Mouse (Mus musculus): ENCODE measurements around the gene Ifi202b. TPM values are rescaled to one million over a fixed set of nuclear protein-coding genes. Genes with fewer than 3 reads are reported as not detected.
"Not testable (repeated sequence)": the region's sequence is repeated elsewhere in the genome, so short reads cannot be mapped to it uniquely, and the experiment has no call there.

Ifi202b gene
- polyA plus RNA-seq (2015; fragmentation: Nextera tagmentation; extraction: Ambion mirVana) = not detected in 2 replicates

- not testable (repeated sequence) for H3K27me3 ChIP-seq (replicated peaks)
Observed at GRCm38 (mm10) chr1:173982694-173983305, at the start of gene Ifi202b. TSS of gene Ifi202b (minus strand) at chr1:173982744.

GRCm38 (mm10) chr1:174031698-174032097, 49.2 kb upstream of the Ifi202b start, which contains the start of gene Ifi205:
TSS of gene Ifi205 (minus strand) at chr1:174031810.
- WGBS = 41% methylated on average over 1 of the region's 1 CpGs
- no peaks in the 10 kb centered on the region for H3K4me1 ChIP-seq

More at GRCm38 (mm10) chr1:173982694-173983305, at the start of gene Ifi202b:
- WGBS = 89% methylated on average over 6 of the region's 6 CpGs
- not testable (repeated sequence) for H3K27ac ChIP-seq; H3K4me3 ChIP-seq; H3K36me3 ChIP-seq (replicated peaks); H3K9ac ChIP-seq; ATAC-seq (replicated peaks); H3K4me1 ChIP-seq; H3K9me3 ChIP-seq; H3K4me2 ChIP-seq

GRCm38 (mm10) chr1:174007050-174007449, 24.5 kb upstream of the Ifi202b start:
- not testable (repeated sequence) for H3K9ac ChIP-seq; H3K27ac ChIP-seq; H3K4me1 ChIP-seq; H3K4me3 ChIP-seq; ATAC-seq (replicated peaks); H3K27me3 ChIP-seq (replicated peaks); H3K9me3 ChIP-seq; H3K4me2 ChIP-seq; H3K36me3 ChIP-seq (replicated peaks)

More at GRCm38 (mm10) chr1:174031698-174032097, 49.2 kb upstream of the Ifi202b start, which contains the start of gene Ifi205:
- Histone ChIP-seq H3K27ac (no peak within 1 kb of the TSS), H3K9ac (no peak within 1 kb of the TSS), H3K4me3 (no peak within 1 kb of the TSS), H3K9me3 (no peaks in the 10 kb centered on the region), H3K27me3 (replicated peaks) (no peaks in the 10 kb centered on the region), H3K4me2 (no peak within 1 kb of the TSS), H3K36me3 (replicated peaks) (no peaks in the 10 kb centered on the region)
- no peak for ATAC-seq (replicated peaks)

GRCm38 (mm10) chr1:174004352-174005109, 22.0 kb upstream of the Ifi202b start:
- not testable (repeated sequence) for ATAC-seq (replicated peaks); H3K9me3 ChIP-seq; H3K27ac ChIP-seq; H3K4me1 ChIP-seq; H3K4me3 ChIP-seq; H3K4me2 ChIP-seq; H3K9ac ChIP-seq; H3K36me3 ChIP-seq (replicated peaks); H3K27me3 ChIP-seq (replicated peaks)
- WGBS = 85% methylated on average over 2 of the region's 3 CpGs

- WGBS = 86% methylated on average over 4 of the region's 4 CpGs
- H3K27ac ChIP-seq = no peak overlapping the region
- H3K36me3 ChIP-seq (replicated peaks) = no peaks in the 10 kb centered on the region
- no peaks in the 10 kb centered on the region for H3K9me3 ChIP-seq
- H3K9ac ChIP-seq = no peak overlapping the region
- no peak overlapping the region for H3K4me3 ChIP-seq
- no peak overlapping the region for H3K4me2 ChIP-seq
- no peak for ATAC-seq (replicated peaks)
- H3K4me1 ChIP-seq = no peaks in the 10 kb centered on the region
- no peaks in the 10 kb centered on the region for H3K27me3 ChIP-seq (replicated peaks)
Observed at GRCm38 (mm10) chr1:173995003-173995402, 12.5 kb upstream of the Ifi202b start.

- H3K4me3 ChIP-seq; ATAC-seq (replicated peaks); H3K36me3 ChIP-seq (replicated peaks); H3K9me3 ChIP-seq; H3K4me1 ChIP-seq; H3K4me2 ChIP-seq; H3K27me3 ChIP-seq (replicated peaks); H3K27ac ChIP-seq; H3K9ac ChIP-seq: not testable (repeated sequence)
- 64% methylated on average over 3 of the region's 3 CpGs for WGBS
Observed at GRCm38 (mm10) chr1:173981038-173981437, 1.5 kb downstream of the Ifi202b start.

- no peak overlapping the region for H3K4me2 ChIP-seq
- H3K9me3 ChIP-seq = no peaks in the 10 kb centered on the region
- ATAC-seq (replicated peaks) = no peak
- no peak overlapping the region for H3K27ac ChIP-seq
- no peaks in the 10 kb centered on the region for H3K4me1 ChIP-seq
- H3K27me3 ChIP-seq (replicated peaks) = no peaks in the 10 kb centered on the region
- no peak overlapping the region for H3K4me3 ChIP-seq
- H3K9ac ChIP-seq = no peak overlapping the region
- H3K36me3 ChIP-seq (replicated peaks) = no peaks in the 10 kb centered on the region
Observed at GRCm38 (mm10) chr1:173977622-173978021, 4.9 kb downstream of the Ifi202b start.

- Histone ChIP-seq H3K9me3 (no peaks in the 10 kb centered on the region), H3K27ac (no peak overlapping the region), H3K4me3 (no peak overlapping the region), H3K36me3 (replicated peaks) (no peaks in the 10 kb centered on the region), H3K27me3 (replicated peaks) (no peaks in the 10 kb centered on the region), H3K9ac (no peak overlapping the region), H3K4me1 (no peaks in the 10 kb centered on the region), H3K4me2 (no peak overlapping the region)
- no peak for ATAC-seq (replicated peaks)
Observed at GRCm38 (mm10) chr1:173973111-173973510, 9.4 kb downstream of the Ifi202b start.

- not testable (repeated sequence) for ATAC-seq (replicated peaks); H3K9ac ChIP-seq; H3K4me1 ChIP-seq; H3K4me2 ChIP-seq; H3K9me3 ChIP-seq; H3K27me3 ChIP-seq (replicated peaks); H3K27ac ChIP-seq; H3K36me3 ChIP-seq (replicated peaks); H3K4me3 ChIP-seq
- WGBS = 97% methylated on average over 1 of the region's 1 CpGs
Observed at GRCm38 (mm10) chr1:173961491-173961890, 21.1 kb downstream of the Ifi202b start.

- ATAC-seq (replicated peaks); H3K27ac ChIP-seq; H3K9ac ChIP-seq; H3K27me3 ChIP-seq (replicated peaks); H3K4me1 ChIP-seq; H3K4me2 ChIP-seq; H3K9me3 ChIP-seq; H3K4me3 ChIP-seq; H3K36me3 ChIP-seq (replicated peaks): not testable (repeated sequence)
- WGBS = 50% methylated on average over 3 of the region's 3 CpGs
Observed at GRCm38 (mm10) chr1:173959998-173960397, 22.5 kb downstream of the Ifi202b start.

- H3K27me3 ChIP-seq (replicated peaks); H3K9ac ChIP-seq; H3K4me1 ChIP-seq; H3K4me3 ChIP-seq; ATAC-seq (replicated peaks); H3K9me3 ChIP-seq; H3K27ac ChIP-seq; H3K4me2 ChIP-seq; H3K36me3 ChIP-seq (replicated peaks): not testable (repeated sequence)
- 83% methylated on average over 3 of the region's 3 CpGs for WGBS
Observed at GRCm38 (mm10) chr1:173955839-173956527, 26.6 kb downstream of the Ifi202b start.

- no peak overlapping the region for H3K27ac ChIP-seq
- no peaks in the 10 kb centered on the region for H3K27me3 ChIP-seq (replicated peaks)
- no peak overlapping the region for H3K4me3 ChIP-seq
- H3K4me2 ChIP-seq = no peak overlapping the region
- no peak overlapping the region for H3K9ac ChIP-seq
- no peaks in the 10 kb centered on the region for H3K4me1 ChIP-seq
- ATAC-seq (replicated peaks) = no peak
- 91% methylated on average over 2 of the region's 2 CpGs for WGBS
- no peaks in the 10 kb centered on the region for H3K9me3 ChIP-seq
- no peaks in the 10 kb centered on the region for H3K36me3 ChIP-seq (replicated peaks)
Observed at GRCm38 (mm10) chr1:173955071-173955796, 27.3 kb downstream of the Ifi202b start.

Measured in midbrain, embryonic 15.5 days (tissue).